Mouse (Mus musculus) liver, postnatal 0 days (tissue): ENCODE measurements around the gene 4930544D05Rik.

Experiments
- CTCF ChIP-seq: sonication (generic); IDR thresholded peaks from 2 replicates; pipeline ENCODE4 v1.5.1; 2016; ENCODE audit warnings: antibody characterized with exemption, low read depth
- EP300 ChIP-seq: IDR thresholded peaks from 2 replicates; pipeline ENCODE4 v1.6.1; 2016; ENCODE audit warnings: antibody characterized with exemption, low read depth, mild to moderate bottlenecking

GRCm38 (mm10) chr11:70606717-70607116 is 8.9 kb upstream of the 4930544D05Rik start:
- TF ChIP-seq CTCF: no peak
- no peak for TF ChIP-seq EP300
